Mouse (Mus musculus) adrenal gland, adult 8-10 months (tissue): ENCODE measurements at regions not wholly inside any gene's neighbourhood (a gene's known extent, or its start where the extent isn't known, plus 50 kb on each side); places are given as distances from the start of the nearest gene placed in this dataset.
"Not testable (repeated sequence)": the region's sequence is repeated elsewhere in the genome, so short reads cannot be mapped to it uniquely, and the experiment has no call there.

Experiments
- DNase-seq: peaks from one replicate; pipeline ENCODE4 v3.0.0; 2022

DNA sequence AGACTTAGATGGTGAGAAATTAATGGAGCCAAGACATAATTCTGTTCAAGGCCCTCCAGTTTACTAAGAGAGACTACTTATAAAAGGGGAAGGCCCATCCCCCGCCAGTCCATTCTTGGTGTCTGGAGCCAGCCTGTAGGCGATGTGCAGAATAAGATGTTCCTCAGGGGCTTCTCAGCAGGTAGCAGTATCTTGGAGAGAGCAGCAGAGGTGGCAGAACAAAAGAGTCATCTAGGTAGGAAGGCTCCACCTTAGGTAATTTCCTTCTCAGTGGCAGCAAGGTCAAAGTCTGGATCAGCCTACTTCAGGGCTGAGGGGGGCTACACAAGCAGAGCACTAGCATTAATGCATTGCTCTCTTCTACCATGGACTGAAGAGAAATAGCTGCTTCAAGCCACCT is 449.4 kb upstream of the Tbl1xr1 start:
- DNase-seq: not testable (repeated sequence)

DNA sequence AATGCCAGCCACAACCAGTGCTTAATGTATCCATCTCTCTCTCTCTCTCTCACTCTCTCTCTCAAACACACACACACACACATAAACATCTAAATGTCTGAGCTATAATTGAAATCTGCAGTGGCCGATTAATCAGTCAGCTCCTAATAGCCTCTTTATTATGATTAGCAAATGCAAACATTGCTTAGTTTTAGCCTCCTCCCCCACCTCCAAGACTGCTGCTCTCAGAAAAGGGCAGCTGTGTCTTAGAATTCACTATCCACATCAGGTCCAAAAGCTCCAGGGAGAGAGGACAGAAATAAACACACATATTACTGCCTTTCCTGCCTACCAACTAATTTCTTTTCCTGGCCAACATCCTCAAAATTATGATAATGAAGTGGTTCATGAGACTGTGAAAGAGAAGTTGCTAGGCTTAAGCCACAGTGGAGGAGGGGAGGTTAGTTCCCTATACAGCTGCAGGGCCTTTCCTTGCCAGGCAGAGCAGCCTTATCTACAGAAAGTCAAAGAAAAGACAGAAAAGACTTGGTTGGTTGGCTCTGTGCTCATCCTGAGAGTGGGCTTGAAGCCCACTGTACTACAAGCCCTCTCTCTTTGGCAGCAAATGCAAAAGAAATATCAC is 442.7 kb upstream of the Tbl1xr1 start:
- DNase-seq: no peak

DNA sequence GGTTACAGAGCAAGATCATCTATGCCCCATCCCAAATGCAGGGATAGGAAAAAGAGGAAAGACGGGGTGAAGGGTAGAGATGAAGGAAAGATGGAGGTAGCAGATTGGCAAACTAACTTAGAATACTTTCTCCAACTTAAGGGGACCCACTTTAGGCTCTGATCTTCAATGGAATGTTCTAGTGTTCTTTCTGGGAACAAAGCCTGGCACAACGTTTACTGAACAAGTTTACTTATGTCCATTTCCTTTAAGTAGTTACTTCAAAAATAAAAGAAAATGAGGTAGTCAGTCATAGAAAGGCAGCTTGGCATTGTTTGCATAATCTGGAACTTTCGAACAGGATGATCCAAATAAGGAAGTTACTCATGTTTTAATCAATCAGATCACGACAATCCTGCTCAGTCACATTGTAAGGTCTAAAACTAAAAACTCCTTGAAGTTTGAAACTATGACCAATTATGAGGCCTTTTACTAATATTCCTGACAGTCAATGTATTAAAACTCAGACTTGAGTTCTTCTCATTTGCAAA is 441.7 kb upstream of the Tbl1xr1 start:
- no peak for DNase-seq

DNA sequence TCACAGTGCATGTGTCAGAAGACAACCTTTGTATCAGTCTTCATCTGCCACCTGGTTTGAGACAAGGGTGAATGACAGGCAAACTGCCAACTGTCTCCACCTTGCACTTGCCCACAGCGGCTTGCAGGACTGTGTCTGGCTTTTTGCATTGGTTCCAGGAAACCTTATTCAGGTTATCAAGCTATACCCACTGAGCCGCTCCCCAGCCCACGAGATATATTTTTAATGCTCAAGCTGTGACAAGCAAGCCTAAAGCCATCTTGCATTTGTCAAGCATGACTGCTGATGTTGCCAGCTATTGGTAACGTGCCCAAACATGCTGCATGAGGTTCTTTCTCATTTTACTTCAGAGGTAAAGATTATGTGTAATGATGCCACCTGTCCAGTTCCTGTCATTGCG is 437.6 kb upstream of the Tbl1xr1 start:
- DNase-seq: no peak

DNA sequence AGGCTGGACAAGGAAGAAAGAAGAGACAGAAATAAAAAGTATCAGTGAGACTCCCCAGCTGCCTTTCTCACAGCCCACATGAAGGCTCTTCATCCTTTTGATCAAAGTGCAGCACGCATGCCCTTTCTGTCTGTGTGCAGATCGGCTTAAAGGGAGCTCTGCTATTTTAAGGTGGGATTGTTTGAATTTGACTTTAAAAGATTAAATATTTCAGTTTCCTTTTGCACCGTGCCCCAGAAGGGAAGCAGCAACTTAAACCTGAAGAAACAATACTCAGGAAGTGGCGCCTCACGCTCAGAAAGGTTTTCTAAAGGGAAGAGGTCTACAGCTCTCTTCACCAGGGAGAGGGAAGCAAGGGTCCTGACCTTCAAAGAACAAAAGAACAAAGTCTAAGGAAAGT is 436.9 kb upstream of the Tbl1xr1 start:
- no peak for DNase-seq

DNA sequence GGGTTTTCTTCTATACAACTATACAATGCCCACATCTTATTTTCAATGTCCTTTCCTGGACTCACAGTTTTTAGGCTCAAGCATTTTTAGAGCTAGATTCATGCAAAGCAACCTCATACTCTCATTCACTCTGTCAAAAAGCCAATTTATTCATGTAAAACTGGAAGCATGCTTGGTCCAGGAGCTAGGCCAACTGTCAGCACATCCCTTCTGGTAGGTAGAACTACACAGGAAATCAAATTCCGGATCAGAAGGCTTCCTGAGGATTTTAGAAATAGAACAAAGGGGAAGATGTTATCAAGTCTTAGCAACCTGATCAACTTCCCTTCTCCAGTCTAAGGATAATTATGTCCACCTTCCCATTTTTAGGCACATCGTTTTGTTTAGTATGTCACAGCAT is 432.4 kb upstream of the Tbl1xr1 start:
- no peak for DNase-seq

DNA sequence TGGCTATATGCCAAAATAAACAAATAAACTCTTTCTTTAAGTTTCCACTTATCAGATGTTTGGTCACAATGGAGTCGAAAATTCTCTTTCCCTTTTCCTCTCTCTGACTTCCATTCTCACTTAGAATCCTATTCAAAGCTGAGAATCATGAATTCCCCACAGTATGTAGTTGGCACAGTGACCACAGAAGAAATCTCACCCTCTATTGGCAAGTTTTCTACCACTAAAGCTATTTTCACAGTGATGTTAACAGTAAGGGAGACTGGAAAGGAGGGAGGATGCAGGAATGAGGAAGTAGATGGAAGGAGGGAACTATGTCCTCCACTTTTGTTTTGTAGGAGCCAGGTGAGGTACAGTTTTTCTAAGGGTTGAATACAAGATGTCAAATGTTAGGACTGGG is 431.2 kb upstream of the Tbl1xr1 start:
- DNase-seq: no peak

DNA sequence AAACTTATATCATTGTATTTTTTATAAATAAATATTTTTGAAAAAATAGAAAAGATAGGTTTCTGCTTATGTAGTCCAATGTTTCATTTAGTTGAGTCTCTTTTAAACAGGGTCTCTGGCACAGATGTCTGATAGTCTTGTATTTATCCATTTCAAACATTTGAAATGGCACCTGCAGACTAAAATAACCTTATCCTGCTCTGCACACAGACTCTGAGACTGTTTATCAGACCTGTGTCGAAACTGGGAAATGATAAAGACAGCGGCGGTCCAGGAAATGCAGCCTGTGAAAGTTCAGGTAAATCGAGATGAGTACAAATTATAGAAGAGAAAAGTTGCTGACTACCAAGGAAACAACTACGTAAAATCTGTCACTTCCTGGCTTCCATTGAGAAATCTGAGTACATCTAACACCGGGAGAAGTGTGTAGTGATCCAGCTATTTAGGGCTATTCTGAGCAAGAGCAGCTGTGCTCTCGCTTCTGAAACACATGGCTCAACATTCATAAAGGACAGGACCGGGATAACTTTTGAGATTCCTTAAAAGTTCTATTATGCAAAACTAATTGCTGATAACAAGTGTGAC is 426.5 kb upstream of the Tbl1xr1 start:
- no peak for DNase-seq

DNA sequence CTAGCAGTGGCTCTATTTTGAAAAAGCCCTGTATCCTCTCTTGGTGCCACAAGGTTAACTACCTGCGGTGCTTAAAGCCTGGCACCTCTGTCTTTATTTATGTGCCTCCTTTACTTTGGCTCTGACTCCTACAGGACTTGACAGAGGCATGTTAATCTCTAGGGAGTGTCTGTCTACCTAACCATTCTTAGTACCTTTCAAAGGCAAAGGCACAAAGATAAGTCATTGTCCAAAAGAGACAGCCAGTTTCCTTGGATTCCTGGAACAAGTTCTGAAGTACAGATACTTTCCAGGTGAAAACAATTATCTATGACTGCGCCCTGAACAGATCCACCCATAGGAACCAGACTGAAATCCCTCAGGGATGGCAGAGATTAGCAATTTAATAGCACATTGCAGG is 421.2 kb upstream of the Tbl1xr1 start:
- no peak for DNase-seq

DNA sequence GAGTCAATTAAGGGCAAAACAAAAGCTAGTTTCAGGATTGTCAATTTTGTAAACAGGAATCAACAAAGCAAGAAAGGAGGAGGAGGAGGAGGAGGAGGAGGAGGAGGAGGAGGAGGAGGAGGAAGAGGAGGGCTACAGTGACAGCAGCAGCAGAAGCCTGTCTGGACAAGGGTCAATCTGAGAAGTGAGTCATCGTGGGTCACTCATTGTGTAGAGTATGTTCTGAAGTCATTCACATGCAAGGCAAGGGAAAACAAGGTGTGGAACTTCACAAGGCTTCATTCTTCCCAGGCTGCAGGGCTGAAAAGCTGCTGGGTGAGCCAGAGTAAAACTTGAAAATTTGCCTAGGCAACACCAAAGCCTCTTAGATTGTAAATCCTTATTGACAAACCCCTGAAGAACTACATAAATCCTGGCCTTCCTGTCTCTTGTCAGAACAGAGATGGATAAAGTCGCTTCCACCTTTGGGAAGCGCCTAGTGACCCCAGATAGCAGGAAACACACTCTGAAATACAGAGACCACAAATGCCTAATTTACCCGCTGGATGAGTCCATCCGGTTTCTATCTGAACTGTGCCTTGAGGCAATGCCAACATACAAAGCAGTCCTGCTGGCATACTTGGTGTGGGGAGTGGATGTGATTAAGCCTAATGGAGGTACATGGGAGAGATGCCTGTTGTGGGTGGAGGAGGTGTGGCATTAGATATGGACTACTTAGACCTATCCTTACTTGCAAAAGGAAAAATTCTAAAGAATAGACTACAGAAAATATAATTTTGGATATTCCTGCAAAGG is 408.9 kb upstream of the Tbl1xr1 start:
- no peak for DNase-seq

DNA sequence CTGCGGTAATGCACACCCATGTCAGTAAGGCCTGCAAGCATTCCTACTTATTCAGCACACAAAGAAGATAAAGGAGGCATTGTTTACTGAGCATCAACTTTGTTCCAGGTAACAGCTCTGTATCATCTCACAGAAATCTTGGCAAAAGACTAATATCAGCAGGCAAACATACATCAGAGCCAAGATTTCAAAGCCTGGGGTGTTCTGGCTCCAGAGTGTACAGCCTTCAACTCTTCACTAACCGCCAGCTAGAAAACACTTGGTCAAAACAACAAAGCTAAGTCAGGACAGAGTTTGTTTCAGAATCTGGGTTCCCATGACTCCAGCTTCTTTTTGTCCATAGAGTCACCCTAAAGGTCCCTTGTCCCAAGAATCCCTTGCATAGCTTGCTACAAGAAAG is 404.6 kb upstream of the Tbl1xr1 start:
- no peak for DNase-seq

DNA sequence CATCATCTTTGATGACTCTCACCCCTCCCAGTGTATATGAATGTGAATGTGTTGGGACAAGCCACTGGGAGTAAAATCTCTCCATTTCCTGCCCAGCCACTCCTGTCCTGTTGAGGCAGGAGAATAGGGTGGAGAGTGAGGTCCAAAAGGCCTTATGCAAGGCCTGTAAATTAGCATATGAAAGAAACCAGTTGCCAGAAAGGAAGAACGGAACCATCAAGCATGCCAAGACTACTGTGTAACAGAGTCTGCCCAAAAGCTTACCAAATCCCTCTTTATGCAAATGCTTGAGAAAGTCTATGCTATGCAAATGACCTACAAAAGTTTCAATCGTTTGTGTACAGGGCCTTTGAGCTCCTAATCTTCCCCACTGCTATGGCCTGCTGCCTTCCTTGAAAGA is 404.0 kb upstream of the Tbl1xr1 start:
- DNase-seq: no peak

DNA sequence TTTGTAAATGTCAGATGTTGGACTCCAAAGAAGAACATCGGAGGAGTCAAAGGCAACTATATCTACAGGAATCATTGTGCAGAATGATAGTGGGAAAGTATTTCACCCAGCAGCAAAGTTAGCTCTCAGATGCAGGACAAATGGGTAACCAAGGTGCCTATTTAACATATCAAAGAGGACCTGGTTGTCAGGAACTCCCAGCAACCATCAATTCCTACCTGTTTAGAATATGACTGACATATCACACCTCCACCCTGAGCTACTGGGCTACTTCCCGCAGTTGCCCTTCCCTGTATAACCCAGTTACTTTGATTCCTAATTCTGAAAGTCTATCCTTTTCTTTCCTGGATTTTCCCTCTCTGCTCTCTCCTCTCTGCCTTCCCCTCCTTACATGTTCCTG is 403.0 kb upstream of the Tbl1xr1 start:
- DNase-seq: no peak

DNA sequence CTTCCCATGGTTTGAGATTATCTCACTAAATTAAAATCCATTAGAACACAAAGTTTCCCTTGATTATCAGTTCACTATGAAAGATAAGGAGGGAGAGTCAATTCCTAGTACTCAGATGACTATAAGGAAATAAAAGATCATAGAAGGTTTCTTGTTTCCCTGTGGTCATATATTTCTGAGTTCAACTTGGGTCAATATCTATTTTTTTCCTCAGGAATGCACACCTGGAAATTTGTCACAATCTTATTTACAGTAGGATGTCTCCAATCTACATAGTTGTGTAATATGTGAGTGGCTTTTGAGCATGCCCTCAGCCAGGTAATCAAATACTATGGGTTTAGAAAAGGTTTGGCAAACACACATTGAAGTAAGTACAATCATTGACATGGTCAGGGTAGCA is 398.2 kb upstream of the Tbl1xr1 start:
- no peak for DNase-seq

DNA sequence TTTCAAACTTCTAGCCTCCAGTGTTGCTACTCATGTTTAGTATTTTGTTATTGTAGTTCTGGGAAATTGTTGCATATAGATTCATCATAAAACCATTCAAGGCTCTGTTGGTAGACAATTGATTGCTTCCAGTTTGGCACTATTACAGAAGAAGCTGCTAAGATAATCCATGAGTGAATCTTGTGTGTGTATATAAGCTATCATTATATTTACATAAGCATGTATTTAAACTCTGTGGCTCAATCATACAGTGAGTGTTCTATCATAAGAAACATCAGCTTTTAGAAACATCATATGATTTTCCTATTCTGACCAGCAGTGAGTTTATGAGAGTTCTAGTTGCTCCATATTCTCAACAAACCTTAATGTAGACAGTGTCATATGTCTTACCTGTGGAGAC is 397.7 kb upstream of the Tbl1xr1 start:
- DNase-seq: no peak

DNA sequence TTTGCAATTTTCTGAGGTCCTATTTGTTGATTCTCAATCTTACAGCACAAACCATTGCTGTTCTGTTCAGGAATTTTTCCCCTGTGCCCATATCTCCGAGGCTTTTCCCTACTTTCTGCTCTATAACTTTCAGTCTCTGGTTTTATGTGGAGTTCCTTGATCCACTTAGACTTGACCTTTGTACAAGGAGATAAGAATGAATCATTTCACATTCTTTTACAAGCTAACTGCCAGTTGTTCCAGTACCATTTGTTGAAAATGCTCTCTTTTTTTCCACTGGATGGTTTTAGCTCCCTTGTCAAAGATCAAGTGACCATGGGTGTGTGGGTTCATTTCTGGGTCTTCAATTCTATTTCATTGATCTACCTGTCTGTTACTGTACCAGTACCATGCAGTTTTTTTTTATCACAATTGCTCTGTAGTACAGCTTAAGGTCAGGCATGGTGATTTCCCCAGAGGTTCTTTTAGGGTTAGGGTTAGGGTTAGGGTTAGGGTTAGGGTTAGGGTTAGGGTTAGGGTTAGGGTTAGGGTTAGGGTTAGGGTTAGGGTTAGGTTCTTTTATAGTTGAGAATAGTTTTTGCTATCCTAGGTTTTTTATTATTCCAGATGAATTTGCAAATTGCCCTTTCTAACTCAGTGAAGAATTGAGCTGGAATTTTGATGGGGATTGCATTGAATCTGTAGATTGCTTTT is 378.3 kb upstream of the Tbl1xr1 start:
- DNase-seq: not testable (repeated sequence)

DNA sequence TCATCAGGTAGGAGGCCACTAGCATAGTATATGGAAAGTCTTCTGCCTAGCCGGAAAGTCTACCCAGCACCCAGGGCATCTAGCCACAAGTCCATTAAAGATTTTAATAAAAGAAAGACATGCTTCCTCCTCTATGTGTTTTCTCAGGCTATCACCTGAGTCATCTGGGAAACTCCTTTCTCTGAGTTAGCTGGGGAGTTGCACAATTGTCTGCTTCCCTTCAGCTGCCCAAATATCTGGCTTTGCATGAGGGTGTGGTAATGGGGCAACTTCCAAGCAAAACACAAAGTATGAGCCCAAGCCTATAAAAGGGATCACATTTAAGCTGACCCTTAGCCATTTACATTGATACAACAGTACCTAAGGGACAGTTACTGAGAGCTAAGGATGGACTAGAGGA is 376.9 kb upstream of the Tbl1xr1 start:
- DNase-seq: no peak

DNA sequence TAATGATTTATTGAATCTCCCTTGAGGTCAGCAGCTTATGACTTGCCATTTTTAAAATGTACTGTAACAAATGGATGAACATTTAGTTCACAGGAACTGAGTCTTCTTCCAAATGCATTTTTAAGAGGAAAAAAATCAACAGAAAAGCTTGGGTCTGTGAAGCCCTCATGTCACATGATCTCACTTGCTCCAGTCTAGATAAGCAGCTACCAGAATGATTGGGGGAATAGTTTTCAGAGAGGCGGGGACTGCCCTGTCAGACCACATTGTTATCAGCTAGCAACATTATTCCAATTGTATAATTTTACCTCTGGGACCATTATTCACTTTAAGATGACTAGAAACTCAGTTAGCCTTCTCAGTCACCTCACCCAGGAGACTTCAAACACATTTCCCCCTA is 376.1 kb upstream of the Tbl1xr1 start:
- DNase-seq: no peak

DNA sequence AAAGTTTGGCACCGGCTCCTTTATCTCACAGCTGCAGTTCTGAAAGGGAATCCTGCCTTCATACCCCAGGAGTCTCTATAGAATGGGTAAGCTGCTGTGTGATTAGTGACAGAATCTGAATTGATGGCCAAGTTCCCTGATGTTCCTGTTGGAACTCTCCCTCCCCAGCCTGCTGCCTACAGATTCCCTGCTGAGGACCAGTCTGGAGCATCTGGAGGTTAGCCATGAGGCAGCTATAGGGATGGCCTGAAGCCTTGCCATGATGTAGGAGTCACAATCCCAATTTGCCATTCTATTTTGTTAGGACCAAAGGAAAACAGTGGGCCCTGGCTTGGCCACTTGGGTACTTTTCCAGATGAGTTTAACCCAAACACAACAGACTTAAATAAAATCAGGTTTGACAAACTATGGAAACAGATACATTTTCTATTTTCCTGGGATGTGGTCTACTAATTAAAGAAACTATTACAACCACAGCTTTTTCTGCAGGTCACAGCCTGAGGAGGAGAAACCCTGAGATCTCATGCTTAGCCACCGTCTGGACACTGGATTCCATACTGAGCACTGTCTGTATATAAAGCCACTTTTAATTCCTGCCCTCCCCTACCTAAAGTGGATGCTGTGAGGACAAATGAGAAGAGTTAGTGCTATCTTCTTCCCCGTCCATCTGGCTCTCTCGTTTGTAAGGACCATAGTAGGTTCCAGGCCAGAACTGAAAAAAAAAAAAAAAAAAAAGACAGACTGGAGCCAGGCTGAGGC is 349.5 kb upstream of the Tbl1xr1 start:
- no peak for DNase-seq

DNA sequence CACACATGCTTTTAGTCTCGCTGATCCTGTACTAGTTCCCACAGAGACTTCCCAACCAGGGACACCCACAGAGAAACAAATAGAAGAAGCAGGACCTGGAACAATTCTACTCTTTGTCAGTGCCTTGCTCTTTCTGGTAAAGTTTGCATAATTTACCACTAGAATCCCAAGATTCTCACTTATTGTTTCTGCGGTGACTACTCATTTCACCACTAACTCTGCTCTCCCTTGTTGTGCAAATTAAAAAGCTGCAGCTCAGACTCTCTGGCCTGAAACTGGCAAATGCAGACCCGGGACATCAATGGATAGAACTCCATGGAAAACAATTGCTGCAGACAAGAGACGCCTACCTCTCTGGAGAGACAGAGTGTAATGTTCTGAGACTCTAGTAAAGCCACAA is 348.4 kb upstream of the Tbl1xr1 start:
- DNase-seq: no peak

DNA sequence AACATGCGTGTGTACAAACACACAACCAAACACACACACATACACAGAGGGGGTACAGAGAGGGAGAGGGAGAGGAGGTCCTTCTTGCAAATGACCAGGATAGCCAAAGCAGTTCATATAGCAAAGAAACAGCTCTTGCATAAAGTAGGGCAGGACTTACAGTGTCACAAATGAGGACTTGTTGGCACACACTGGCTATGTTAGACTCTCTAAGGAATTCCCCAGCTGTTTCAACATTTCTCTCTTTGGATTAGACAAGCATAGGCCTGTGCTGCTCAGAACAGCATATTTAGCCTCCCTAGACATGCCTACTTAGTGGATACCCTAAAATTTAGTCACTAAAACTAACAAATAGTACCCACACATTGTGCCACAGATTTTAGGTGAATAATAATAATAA is 347.1 kb upstream of the Tbl1xr1 start:
- DNase-seq: no peak

DNA sequence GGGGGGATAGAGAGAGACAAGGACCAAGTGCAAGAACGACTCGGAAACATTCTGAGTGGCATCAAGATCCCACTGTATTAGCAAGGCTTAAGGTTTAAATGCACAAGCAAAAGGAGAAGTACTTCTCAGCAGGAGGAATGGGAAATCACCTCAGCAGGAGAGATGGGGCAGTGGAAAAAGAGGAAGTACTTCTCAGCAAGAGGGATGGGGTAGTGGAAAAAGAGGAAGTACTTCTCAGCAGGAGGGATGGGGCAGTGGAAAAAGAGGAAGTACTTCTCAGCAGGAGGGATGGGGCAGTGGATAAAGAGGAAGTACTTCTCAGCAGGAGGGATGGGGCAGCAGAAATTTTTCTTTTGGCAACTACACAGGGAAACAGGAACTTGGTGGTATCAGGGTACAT is 340.8 kb upstream of the Tbl1xr1 start:
- not testable (repeated sequence) for DNase-seq

DNA sequence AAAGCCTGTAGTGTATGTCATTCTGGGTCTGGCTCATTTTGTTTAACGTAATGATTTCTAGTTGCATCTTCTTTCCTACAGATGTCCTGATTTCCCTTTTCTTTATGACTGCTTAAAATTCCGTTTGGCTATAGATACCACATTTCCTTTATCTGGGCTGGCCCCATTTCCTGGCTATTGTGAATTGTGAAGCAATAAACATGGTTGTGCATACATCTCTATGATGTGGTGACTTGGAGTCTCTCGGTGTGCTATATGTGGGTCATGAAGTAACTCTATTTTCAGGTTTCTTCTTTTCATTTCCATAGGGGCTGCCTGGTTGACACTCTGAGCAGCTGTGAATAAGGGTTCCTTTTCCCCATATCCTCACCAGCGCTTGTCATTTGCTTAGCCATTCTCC is 336.7 kb upstream of the Tbl1xr1 start:
- DNase-seq: no peak
